Mouse (Mus musculus): ENCODE data around the gene Tbx5.

Tbx5 gene

GRCm38 (mm10) chr5:119832479-119832796, at the start of gene Tbx5:
Gene Tbx5 (plus strand): TSS chr5:119832668.
- no peak for DNase-seq (ENCODE audit: low read depth, low spot score)

- DNase-seq (ENCODE audit: low read depth, low spot score), result no peak
Observed at GRCm38 (mm10) chr5:119785959-119786358, 46.5 kb upstream of the Tbx5 start.

GRCm38 (mm10) chr5:119791664-119792063, 40.8 kb upstream of the Tbx5 start:
- DNase-seq (ENCODE audit: low read depth, low spot score), result no peak

- no peak for DNase-seq (ENCODE audit: low read depth, low spot score)
Observed at GRCm38 (mm10) chr5:119793972-119794371, 38.5 kb upstream of the Tbx5 start.

GRCm38 (mm10) chr5:119795376-119795775, 37.1 kb upstream of the Tbx5 start:
- DNase-seq (ENCODE audit: low read depth, low spot score), result no peak

- DNase-seq (ENCODE audit: low read depth, low spot score), result no peak
Observed at GRCm38 (mm10) chr5:119795777-119796176, 36.7 kb upstream of the Tbx5 start.

GRCm38 (mm10) chr5:119796443-119797160, 35.9 kb upstream of the Tbx5 start:
- no peak for DNase-seq (ENCODE audit: low read depth, low spot score)

- DNase-seq (ENCODE audit: low read depth, low spot score), result no peak
Observed at GRCm38 (mm10) chr5:119797580-119798150, 34.8 kb upstream of the Tbx5 start.

- no peak for DNase-seq (ENCODE audit: low read depth, low spot score)
Observed at GRCm38 (mm10) chr5:119798261-119798660, 34.2 kb upstream of the Tbx5 start.

- no peak for DNase-seq (ENCODE audit: low read depth, low spot score)
Observed at GRCm38 (mm10) chr5:119798713-119799418, 33.6 kb upstream of the Tbx5 start.

GRCm38 (mm10) chr5:119799419-119800242, 32.8 kb upstream of the Tbx5 start:
- DNase-seq (ENCODE audit: low read depth, low spot score), result no peak

- DNase-seq (ENCODE audit: low read depth, low spot score), result no peak
Observed at GRCm38 (mm10) chr5:119800243-119800665, 32.2 kb upstream of the Tbx5 start.

GRCm38 (mm10) chr5:119802617-119803410, 29.7 kb upstream of the Tbx5 start:
- DNase-seq (ENCODE audit: low read depth, low spot score), result no peak

- no peak for DNase-seq (ENCODE audit: low read depth, low spot score)
Observed at GRCm38 (mm10) chr5:119803411-119804251, 28.8 kb upstream of the Tbx5 start.

- no peak for DNase-seq (ENCODE audit: low read depth, low spot score)
Observed at GRCm38 (mm10) chr5:119804301-119805039, 28.0 kb upstream of the Tbx5 start.

- no peak for DNase-seq (ENCODE audit: low read depth, low spot score)
Observed at GRCm38 (mm10) chr5:119805636-119806035, 26.8 kb upstream of the Tbx5 start.

- DNase-seq (ENCODE audit: low read depth, low spot score), result no peak
Observed at GRCm38 (mm10) chr5:119806467-119806866, 26.0 kb upstream of the Tbx5 start.

- no peak for DNase-seq (ENCODE audit: low read depth, low spot score)
Observed at GRCm38 (mm10) chr5:119807481-119808183, 24.8 kb upstream of the Tbx5 start.

GRCm38 (mm10) chr5:119808713-119809112, 23.8 kb upstream of the Tbx5 start:
- DNase-seq (ENCODE audit: low read depth, low spot score), result no peak
